Mouse (Mus musculus) kidney, adult 2 months (tissue): ENCODE data around the gene Prrc2a.

Source experiments
- CTCF ChIP-seq: fragments of 200-500 bp; conservative IDR thresholded peaks from 2 replicates; pipeline ENCODE4 v1.5.1; 2011; ENCODE audit warnings: low read depth, mild to moderate bottlenecking, control low read depth, low read length, moderate library complexity, mixed read lengths; ENCODE audit not compliant: insufficient read depth, insufficient read length
- POLR2A ChIP-seq: fragments of 200-500 bp; IDR thresholded peaks from one replicate; pipeline ENCODE4 v1.6.1; 2011; ENCODE audit warnings: low read depth, low read length, control low read depth

DNA sequence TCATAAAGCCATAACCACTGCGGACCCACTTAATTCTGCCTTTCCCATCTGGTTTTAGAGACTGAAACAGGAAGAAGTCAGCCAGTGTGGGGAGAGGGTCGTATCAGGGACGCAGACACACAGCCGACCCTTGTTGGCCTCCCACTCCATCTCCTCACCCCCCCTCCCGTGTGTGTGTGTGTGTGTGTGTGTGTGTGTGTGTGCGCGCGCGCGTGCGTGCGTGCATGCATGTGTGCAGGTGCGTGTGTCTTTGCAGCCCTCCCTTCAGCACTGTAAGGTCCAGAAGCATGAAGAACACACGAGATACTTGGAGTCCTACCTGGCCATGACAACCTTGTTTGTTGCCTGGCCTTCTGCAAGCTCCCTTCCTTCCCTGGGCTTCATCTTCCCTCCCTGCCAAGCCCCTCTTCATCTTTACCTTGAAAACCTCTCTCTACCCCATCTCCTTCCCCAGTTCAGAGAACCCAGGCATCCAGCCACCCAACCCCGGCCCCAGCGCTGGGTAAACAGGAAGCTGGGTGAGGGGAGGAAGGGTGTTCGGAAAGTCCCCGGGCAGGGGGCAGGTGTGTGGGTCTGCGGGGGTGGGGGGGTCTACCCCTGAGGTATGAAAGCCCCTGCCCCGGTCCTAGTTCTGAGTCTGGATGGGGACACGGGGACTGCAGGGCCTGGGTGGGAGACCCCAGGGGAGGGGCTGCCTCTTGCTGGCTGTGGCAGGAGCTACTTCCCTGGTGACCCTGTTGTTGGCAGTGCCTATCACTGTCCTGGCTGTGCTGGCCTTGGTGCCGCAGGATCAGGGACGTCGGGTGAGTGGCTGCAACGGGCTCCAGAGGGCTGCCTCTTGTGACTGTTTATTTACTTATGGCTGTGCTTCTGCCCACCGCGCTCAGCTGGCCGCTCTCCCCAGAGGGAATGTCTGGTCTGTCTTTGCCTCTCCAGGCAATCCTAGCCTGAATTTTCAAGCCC lies 29.5 kb upstream of the Prrc2a start, which contains the start of gene Ltb:
- no peak for TF ChIP-seq POLR2A
- TF ChIP-seq CTCF: no peak
